Mouse (Mus musculus) spleen, embryonic (tissue): ENCODE measurements at regions not wholly inside any gene's neighbourhood (a gene's known extent, or its start where the extent isn't known, plus 50 kb on each side); places are given as distances from the start of the nearest gene placed in this dataset.

Experiments used
- CTCF ChIA-PET: fragments of 350-600 bp; sonication (Branson Sonifier 250); formaldehyde crosslinking; loops from one replicate; lab custom pipeline; 2022; lab: Charles Lee

DNA sequence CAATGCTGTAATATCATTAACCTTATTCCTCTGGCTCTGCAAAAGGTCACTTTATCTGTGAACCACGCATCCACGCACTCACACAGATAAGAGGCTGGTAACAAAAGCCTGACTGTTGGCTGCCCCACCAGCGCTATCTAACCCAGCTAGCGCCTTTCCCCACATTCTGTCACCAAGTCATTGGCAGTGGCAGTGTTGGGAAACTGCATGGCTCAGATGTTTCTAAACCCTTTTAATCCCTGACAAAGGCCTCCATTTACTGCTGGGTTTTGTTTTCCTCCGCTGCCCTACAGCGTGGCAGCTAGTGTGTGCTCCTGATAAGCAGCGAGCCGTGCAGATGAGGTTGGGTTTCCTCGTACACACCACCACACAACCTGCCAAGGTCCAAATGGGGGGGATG is 55.7 kb downstream of the Id4 start:
- CTCF ChIA-PET = no interaction called here

DNA sequence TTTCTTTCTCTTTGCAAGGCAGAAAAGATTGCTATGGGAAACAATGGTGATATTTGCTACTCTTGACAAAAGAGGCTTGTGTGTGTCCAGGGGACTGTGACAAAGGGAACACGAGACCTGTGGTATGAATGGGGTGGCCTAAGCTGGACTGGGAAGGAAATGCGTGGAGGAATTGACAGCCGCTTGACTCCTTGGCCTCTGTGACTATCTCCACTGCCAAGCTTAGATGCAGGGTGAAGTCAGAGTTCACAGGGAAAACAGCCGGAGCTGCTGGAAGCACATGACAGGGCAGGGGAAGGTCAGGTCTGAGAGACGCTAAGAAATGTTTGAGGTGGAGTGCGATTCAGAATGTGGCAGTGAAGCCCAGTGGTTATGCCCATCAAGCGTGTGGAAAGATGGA is 56.4 kb downstream of the Id4 start:
- CTCF ChIA-PET = no interaction called here

DNA sequence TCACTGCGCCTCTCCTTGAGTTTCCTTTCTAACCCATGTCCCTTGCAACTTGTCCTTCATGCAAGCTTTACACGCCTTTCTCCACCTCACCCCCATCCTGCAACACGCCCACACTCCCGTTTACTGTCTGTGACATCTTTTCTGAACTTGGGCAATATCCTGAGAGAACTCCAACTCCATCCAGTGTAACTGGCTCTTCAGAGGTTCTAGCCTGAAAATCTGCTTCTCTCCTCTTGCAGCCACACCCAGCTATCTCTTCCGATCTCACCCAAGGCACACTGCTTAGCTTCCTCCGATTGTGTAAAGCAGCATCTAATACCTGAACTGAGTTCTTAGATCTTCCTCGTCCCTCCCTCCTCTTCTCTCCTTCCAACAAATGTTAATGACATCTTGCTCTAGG is 58.0 kb downstream of the Id4 start:
- CTCF ChIA-PET = no interaction called here

DNA sequence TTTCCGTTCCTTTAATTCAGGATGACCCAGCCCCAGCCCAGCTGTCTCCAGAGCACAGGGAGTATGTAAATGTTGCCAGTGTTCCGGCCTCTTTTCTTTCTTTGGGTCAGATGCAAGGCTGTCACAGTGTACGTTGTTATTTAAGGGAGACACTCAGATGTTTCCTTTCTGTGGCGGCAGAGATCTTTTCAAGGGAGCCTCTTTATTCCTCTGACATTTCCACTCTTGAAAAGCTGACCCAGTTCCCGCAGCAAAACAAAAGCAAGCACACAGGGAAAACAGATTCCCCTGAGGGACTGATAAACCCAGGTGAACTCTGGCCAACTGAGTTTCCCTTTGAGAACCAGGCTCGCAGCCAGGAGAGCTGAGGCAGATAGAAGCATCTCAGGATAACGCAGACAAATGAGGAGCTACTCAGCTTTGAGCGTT is 63.3 kb downstream of the Id4 start:
- CTCF ChIA-PET = no interaction called here

DNA sequence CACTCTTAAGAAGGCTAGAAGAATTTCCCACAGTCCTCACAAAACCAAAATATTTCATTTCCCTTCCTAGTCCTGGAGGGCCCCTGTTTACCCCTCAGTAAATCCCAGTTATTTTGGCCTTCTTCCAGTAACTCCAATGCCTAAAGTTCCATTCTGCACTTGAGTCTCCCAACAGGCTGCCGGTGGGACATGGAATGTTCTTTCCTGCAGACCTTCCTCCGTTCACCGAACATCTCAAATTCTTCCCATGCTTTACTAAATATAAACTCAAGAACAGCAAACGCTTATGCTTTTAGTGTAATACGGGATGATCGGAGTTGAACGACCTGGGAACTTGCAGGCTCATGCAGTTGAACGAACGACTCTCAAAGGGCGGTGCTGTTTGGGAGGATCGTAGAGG is 69.6 kb downstream of the Id4 start:
- CTCF ChIA-PET = no interaction called here

DNA sequence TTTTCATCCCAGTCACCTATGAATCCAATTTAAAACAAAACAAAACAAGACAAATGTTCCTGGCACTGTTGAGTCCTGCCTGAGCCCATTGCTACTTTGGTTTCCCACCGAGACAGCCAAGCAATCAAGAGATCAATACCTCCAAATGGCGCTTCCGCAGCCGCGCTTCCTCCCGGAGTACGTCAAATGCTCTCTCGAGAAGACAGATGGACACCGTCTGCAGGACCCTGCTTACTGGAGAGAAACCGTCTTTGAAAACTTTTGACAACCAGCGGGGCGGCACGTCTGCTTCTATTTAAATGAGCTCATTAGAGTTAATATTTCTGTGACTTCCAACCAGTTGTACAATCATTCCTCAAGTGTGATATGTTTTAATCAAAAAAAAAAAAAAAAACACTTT is 75.1 kb downstream of the Id4 start:
- CTCF ChIA-PET = no interaction called here

DNA sequence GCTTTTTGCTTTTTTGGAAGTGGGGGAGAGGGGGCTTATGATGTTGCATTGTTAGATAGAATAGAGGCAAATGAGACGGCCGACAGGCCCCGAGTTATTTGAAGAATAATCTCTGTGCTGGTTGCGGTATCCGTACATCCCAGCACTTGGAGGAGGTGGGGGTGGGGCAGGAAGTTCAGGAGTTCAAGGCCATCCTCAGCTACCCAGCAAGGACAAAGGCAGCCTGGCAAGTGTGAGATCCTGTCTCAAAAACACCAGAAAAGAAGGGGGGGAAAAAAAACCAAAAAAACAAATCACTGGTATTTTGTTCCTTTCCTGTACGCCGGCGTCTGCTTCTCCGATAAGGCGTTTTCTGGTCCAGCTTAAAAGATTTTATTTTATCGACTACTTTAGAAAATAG is 75.6 kb downstream of the Id4 start:
- CTCF ChIA-PET = no interaction called here

DNA sequence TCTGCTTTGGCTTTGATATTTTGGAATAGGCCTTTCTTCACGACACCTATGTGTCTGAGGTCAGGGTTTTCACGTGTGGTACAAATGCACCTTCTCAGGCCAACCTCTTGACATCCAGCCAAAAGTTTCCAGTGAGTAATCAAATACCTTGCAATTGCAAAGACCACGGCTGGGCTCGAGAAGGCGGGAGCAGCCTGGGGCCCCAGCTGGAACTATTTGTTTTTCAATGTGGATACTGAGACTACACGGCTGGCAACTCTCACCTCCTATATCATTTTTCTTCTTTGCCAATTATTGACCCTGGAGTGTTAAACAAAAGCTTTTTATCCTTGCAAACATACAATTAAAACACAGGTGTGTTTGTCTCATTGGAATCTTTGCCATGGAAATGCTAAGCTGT is 77.5 kb downstream of the Id4 start:
- CTCF ChIA-PET = no interaction called here

DNA sequence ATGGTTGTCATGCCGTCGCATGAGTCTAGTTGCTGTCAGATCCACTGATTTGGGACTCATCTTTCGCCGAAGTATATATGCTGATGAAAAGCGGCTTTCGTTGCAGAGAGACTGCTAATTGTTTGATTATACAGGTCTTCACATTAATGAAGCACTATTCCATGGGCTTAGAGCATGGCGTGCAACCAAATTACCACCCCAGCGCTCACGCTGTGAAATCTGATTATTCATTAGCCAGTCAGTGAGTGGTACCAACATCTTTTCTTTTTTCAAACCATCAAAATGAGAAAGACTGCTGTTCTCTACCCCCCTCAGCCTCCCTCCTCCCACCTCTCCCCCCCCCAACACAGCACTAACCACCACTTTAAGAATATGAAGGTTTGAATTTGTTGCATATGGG is 89.1 kb downstream of the Id4 start:
- CTCF ChIA-PET = no interaction called here

DNA sequence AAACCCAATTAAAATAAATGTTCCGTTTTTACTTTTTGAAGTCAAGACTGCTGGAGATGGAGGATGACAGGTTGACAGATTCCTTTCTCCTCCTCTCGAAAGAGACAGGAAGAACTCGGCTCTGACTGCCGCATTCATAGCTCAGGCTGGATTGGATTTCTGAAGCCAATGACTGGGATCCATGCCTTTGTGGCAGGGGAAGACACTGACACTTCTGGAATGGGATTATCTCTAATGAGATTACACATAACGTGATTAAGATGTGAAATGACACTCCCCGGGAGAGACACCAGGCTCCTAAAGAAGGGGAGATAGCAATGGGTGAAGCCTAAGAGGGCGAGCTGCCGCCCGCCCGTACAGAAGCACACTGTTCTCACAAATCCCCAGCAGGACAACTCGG is 89.9 kb downstream of the Id4 start:
- CTCF ChIA-PET = no interaction called here

DNA sequence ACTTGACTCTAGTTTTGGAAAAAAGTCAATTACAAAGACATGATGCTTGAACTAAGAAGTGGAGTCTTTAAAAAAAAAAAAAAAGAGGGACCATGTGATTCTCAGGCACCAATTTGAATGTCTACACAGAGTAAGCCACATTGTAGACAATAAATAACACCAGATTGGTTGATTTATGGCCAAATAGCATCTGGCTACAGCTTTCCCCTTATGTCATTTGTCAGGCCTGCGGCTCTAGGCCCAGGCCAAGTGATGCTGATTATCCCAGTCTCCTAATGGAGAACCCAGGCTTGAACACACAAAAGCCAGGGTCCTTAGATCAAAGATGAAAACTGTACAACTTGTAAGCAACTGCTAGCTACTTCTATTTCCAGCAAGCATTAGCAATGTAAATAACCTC is 96.1 kb downstream of the Id4 start:
- CTCF ChIA-PET = no interaction called here

DNA sequence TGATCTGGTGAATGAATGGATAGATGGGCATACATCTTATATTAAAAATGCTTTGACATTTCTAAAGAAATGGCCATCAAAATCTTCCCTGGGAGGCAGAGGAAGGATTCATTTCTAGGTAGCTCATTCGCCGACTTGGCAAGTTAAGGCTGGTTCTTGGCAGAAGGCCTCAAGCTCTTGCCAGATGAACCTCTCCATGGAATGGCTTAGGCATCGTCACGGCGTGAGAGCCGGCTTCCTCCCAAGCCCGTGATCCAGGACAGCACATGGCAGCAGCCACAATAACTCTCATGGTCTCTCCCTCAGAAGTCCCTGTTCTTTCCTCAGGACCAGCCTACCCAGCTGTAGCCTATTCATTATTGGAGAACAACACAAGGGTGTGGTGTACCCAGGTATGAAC is 96.6 kb downstream of the Id4 start:
- CTCF ChIA-PET = no interaction called here

DNA sequence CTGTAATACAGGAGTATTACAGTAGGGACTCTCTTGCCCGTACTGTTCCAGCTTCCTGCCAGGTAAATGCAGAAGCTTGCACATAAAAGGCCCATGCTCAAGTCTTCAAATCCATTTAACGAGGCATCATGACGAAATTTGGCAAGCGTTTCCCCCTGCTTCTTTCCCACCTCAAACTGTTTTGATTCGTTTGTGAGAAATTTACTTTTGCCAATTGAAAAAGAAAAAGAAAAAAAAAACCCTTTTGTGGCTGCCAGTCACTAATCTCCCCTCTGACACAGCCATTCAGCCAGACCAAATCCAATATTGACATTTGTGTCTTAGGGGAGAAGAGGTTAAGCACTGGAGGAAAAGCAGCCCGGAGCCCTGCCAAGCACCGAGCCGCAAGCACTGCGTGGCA is 110.0 kb downstream of the Id4 start:
- CTCF ChIA-PET = no interaction called here

DNA sequence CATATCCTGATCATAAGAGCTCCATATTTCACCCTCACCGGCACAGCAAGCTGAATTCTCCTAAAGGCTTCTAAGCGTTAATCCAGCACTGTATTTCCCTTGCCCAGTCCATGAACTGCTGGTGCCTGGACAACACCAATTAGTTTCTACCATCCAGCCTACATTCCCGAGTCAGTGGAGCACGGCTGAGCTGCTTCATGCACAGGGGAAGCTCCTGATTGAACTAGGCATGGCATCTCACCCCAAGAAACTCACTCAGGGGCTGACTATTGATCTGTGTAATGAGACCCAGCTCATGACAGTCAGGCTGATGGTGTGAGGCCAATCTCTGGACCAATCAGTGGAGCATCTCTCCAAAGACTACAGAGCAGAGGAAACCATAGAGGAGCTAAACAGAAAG is 115.4 kb downstream of the Id4 start:
- CTCF ChIA-PET = interaction anchor here (0.7 kb wide), 1 partner anchor 1193 kb away, joined by 3 read pairs; no protein-coding TSS in a partner anchor

DNA sequence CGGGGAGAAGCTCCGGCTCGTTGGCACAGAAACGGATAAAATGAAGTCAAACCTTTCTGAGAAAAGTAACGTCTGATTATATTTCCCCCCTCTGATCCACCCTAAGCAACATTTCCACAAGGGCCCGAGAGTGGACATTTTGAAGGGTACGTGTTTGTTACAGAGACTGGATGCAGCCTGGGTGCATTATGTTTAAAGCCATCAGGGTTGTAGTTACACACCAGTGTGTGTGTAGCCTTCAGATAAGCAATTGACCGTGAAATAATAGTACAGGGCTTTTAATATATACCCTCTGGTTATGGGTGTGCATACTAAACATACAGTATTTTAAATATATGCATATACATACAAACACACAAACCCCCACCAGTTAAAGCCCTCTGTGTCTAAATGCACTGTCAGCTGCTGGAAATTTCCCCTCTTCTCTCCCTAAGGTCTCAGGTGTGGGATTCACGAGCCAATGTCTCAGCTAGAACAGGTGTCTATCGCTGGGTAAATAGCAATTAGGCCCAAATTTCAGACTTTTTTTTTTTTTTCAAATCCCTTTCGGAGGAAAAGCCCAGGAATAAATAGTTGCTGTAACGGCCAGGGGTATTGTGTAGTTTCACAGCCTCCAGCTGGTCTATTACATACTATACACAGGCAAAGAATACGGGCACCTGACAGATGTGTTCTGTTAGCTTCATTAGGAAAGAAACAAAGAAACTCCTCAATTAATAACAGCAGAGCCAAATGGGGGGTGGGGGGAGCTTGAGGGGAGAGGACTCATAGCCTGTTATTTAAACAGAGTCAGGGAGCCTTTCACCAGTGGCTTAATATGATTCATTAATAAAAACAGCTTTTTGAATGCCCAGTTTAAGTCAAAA is 122.8 kb downstream of the Id4 start:
- CTCF ChIA-PET = no interaction called here

DNA sequence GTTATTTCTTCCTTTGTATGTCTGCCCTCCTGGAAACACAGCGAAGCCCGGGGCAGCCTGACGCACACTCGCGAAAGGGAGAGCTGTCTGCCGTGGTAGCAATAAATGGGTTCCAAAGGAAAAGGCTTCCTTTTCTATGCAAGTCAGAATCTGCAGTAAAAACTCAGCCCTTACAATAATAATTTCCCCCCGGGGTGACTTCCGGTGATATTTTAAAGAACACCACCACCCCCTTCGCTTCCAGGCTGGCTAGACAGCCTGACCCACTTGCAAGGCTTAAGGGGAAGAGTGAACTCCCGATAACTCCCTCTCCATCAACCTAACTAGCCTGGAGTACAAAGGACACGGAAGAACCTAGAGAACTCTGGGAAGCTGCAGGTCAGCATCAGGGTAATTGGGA is 123.9 kb downstream of the Id4 start:
- CTCF ChIA-PET = no interaction called here

DNA sequence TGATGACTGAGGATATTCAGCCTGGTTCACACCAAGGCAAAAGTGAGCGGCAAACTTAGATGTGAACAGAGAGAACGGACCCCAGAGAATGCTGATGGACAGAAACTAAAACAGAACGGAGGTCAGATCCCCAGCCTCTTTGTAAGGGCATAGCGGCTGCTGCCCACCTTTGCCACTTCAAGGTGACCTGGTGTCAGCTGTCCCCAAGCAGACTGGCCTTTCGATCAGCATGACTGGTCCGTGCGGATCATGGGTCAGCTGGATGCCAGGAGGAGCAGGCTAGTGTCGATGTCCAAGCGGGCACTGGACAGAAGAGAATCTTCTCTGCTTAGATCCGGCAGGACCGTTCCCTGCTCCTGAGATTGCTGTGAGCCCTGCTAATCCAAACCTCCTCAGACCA is 122.1 kb downstream of the Zfp169 start:
- CTCF ChIA-PET = no interaction called here

DNA sequence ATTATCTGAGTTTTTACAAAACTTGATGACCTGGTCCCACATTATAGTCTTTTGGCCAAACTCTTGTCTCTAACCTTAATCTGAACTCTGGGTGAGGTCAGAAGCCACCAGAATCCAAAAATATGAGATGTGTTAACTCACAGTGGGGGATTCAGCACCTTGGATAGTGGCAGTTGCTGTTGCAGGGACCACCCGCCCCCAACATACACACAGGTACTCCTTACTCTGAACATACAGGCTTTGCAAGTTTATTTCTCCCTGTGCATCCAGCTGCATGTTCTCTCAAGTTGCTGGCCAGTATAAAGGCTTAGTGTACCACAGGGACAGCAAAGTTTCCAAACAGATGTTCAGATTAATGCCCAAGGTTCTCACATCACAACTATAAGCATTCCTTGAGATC is 115.5 kb downstream of the Zfp169 start:
- CTCF ChIA-PET = no interaction called here

DNA sequence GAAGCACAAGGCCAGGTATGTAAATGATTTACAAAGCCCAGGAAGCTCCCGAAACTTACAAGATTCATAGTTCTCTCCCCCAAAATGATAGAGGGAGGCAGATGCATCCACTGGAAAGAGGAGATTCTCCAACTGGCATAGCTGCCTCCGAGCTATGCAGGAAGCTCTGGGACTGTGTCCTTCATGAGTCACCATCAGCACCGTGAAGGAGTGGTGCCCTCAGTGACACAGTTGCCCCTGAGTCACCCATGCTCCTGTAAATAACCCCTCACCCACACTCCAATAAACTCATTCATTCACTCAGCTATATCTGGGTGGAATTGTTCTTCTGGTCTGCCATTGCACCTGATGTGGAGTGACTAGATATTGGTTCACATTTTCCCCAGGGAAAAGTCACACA is 114.6 kb downstream of the Zfp169 start:
- CTCF ChIA-PET = no interaction called here

DNA sequence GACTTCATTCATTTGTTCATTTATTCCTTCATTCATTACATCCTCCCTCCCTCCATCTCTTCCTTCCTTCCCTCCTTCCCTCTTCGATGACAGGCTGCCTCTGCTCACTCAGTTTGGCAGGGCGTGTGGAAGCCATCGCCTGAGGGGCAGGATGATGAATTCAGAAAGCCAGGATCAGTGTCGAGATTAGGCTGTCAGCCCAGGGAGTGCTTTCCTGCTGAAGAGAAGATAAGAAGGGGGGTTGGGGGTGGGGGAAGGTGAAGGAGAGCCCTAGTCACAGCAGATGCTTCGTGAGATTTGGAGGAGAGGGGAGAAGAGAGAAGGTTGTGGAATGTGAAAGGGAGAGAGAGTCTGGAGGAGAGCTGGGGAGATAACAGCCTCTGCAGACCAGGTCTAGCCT is 110.9 kb downstream of the Zfp169 start:
- CTCF ChIA-PET = interaction anchor here (0.8 kb wide), 1 partner anchor 348 kb away, joined by 4 read pairs; no protein-coding TSS in a partner anchor

DNA sequence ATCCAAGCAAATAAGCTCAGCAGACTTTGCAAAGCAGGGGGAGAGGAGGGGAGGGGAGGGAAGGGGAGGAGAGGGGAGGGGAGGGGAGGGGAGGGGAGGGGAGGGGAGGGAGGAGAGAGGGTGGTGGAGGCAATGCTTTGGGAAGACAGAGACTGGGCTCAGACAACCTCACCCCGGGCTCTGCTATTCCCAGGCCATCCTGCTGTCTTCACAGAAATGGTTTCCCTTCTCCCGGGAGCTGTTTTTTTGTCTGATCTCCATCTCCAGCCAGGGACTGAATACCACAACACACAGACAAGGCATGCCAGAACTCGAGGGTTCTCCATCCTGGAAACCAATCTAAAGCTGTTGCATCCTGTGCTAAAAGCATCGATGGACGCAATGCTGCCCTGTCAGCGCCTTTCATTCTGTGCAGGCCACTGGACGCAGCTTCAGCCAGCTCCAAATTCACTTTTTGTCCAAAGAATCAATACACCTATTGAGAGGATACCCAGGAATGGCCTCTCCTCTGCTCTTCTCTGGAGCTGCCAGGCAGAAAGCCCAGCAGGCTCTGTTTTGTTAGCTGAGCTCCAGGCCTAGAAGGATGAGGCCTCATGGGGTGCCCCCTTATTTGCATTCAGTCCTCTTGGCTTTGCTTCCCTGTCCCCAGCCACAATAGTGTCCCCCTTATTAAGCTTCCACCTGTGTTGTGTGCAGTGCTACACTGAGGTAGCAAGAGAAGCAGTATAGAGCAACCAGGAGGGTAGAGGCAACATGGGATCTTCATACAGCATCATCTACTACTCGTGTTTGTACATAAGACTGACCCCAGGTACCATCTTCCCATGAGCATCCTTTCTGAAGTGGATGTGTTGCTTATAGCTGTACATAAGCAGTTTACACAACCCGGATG is 90.6 kb downstream of the Zfp169 start:
- CTCF ChIA-PET = no interaction called here

DNA sequence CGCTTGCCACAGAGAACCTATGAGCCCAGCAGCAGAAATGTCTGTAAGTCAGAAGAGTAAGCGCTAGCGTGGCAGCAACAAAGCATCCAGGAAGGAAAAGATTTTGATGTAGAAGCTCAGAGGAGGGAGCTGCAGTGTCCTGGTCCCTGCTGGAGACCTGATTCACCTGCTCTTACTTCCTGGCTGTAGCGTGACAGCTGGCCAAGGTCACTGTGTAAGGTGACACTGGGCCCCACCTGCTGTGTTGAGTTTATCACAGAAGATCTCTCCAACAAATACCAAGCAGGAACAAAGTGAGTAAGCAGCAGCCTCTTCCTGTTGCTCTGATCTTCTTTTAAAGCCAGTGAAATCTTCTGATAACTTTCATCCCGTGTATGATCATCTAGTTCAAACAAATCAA is 86.4 kb downstream of the Zfp169 start:
- CTCF ChIA-PET = no interaction called here
